Mouse (Mus musculus): ENCODE measurements around the gene Epha5.

Epha5 gene

DNA sequence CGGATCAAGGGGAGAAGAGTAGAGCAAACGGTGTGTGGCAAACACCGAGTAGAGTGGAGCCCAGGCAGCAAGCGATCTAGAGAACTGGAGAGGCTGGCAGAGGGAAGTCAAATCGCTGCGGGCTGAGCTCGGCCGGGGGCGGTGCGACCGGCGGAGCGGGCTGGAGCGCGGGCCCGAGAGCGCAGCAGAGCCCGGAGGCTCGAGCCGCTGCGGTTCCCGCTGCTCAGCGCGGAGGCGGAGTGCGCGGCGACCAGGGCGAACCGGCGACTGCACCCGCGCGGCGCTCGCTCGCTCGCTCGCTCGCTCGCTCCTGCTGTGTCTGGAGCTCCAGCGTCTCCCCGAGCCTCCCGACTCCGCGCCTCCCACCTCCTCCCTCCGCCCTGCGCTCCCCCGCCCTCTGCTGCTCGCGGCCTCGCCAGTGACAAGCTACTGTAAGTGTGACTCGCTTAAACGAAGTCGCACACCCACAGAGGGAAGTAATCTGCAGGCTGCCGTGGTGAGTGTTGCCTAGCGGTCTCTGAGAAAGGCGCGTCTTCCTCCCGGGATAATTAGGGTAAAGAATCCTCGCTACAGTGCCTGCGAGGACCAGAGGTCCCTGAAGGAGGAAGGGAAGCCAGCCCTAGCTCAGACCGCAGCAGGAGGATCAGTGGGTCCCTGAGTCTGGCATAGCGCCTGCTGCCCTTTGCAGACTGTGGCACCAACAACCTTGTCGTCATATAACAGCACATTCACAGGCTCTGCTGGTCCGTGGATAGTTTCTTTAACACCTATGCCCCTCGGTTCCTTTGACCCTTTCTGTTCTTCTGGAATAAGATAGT is at the start of gene Epha5:
Epha5 (minus strand) TSS at position 321 of the 818 bp plus-strand sequence.
- DNase-seq = peak; percentile 13

DNA sequence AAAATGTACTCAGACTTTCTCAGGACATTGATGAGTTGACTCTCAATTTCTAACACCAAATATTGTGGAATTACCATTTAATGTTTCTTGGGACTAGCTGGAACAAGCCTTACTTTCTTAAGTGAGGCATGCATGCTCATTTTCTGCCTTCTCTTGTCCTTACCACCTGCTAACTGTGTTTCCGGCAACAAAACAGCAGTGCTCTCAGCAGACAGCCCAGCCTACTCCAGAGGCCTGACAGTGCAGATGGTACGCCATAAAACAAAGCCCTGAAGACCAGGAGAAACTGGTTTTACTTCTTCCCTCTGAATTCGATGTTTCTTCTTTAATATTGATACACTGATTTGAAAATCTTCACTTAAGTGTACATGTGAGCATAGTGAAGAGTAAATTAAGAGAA is 39.0 kb upstream of the Epha5 start:
- no peak for DNase-seq

DNA sequence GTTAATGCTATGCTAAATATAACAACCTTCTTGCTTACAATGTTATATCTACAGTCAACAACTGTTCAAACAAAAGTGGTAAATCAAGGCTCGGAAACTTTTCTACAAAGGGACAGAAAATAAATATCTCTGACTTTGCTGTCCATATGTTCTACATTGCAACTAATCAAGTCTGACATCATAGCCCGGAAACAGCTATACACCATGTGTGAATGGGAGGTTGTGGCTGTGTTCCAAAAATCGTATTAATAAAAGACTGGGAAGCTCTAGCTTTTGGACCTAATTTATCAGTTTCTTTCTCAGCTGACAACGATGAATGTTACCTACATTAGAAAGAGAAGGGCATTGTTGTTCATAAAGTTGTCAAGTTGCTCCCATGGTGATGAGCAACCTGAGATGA is 37.5 kb upstream of the Epha5 start:
- no peak for DNase-seq

- DNase-seq = no peak
Measured at GRCm38 (mm10) chr5:84453839-84454238, 36.7 kb upstream of the Epha5 start.

- DNase-seq = no peak
Measured at GRCm38 (mm10) chr5:84440232-84440631, 23.1 kb upstream of the Epha5 start.

DNA sequence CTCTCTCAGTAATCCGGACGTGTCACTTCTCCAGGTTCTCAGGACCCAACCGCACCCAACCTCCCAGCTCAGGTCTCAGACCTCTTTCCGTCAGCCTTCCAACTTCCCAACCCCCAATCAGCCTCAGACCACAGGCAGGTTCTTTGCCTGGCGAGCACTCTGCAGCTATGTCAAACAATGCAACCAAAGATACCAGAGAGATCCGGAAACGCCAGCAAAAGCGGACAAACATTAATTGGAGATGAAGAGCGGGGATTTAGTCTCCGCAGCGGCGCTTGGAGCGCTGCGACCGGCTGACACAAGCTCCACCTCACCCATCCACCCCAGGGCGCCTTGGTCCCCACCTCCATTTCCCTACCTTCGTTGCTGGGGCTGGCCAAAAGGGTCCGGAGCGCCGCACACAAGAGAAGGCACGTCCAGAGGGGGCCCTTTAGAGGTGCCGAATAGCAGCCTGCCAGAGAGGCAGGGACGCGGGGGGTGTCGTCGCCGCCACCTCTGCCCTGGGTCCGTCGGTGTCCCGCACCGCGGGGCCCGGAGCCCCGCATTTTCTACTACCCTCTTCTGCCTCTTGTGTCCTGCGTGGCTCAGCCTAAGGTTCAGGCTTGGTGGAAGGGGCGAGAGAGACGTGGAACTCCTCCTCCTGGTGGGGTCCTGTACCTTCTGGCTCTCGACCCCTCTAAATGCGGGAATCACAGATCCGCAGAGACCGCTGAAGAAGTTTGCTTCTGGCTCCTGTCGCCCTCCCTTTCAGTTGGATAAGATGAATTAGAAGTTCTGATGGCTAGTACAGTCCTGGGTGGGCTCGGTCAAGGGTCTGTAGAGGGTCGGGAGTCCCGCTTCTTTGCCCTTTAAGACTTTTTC is 991 bp downstream of the Epha5 start:
- DNase-seq = no peak

DNA sequence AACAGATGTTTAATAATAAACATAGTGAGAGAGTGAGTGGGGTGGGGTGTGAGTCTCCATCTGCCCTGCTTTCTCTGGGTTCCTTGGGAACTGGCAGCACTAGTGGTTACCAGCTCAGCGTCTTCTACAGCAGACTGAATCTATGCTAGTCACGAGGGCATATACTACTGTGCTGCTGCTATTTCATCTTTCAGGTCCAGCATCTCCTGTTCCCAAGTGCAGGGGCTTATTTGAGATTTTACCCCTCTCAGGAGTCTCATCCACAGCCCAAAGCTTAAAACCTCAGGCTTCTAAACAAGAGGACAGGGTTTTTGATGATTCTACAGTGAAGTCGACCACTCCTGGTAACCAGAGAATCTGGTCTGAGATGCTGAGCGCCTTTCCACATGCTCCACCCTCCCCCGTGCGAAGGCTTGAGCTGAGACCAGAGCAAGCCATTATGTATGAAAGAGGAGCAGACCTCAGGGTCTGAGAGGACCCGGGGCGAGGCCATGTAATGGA is 2.2 kb downstream of the Epha5 start:
- DNase-seq = no peak

- DNase-seq = no peak
Measured at GRCm38 (mm10) chr5:84413026-84413425, 4.2 kb downstream of the Epha5 start.

GRCm38 (mm10) chr5:84408370-84408769 is 8.8 kb downstream of the Epha5 start:
- no peak for DNase-seq

DNA sequence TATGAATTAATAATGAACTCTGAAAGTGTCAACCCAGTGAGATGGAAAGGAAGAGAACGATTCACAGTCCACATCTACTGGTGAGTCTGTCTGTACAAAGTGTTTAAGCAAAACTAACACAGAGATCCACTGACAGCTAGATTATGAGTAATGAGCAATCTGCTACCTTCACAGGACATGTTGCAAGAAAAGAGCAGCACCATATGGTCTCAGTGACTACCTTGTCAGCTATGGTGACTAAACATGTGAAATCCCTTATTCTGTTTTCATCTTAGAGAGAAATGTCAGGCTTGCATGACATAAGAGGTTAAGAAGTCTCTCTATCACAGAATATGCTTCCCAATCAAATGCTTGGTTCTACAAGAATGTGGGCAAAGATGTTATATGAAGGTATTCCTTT is 20.1 kb downstream of the Epha5 start:
- DNase-seq = no peak

GRCm38 (mm10) chr5:84365334-84365733 is 51.8 kb downstream of the Epha5 start:
- no peak for DNase-seq

GRCm38 (mm10) chr5:84359430-84359829 is 57.8 kb downstream of the Epha5 start:
- no peak for DNase-seq

- no peak for DNase-seq
Measured at GRCm38 (mm10) chr5:84353069-84353468, 64.1 kb downstream of the Epha5 start.

GRCm38 (mm10) chr5:84346728-84347499 is 70.3 kb downstream of the Epha5 start:
- DNase-seq = no peak

GRCm38 (mm10) chr5:84335834-84336465 is 81.2 kb downstream of the Epha5 start:
- DNase-seq = no peak

GRCm38 (mm10) chr5:84334481-84334880 is 82.7 kb downstream of the Epha5 start:
- no peak for DNase-seq

DNA sequence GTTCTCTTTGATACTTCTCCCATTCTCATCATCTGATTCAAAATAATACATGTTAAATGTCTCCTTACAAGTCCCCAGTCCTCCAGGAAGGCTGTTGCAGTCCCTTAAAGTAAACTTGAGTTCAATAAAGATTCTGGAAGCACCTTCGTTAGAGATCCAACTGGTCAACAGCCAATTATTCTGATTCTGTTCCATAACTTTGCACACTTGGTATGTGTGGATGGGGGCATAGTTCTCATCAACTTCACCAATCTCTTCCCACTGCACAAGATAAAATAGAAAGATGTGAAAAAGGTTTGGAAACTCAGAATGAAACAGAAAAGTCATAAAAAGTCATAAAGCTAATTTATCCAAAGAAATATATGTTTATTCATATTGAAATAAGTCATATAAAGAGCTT is 85.6 kb downstream of the Epha5 start:
- no peak for DNase-seq

DNA sequence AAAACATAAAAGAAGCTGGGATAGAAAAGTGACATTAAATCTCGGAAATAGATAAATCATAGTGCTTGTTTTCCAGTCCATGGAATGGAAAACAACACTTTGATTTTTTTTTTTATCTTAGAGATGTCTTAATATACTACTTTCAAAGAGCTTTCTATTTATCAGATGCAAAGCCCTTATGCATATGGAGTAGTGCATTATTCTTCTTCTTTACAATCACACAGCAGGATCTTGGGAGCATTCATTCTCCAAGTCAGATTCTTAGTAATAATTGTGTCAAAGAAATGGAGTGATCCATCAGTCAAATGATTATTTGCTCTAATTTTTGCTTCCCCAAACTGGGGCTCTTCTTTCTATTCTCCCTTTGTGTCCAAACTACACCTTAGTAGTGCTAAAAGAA is 96.6 kb downstream of the Epha5 start:
- DNase-seq = no peak

GRCm38 (mm10) chr5:84320138-84320537 is 97.0 kb downstream of the Epha5 start:
- no peak for DNase-seq

GRCm38 (mm10) chr5:84318814-84319340 is 98.3 kb downstream of the Epha5 start:
- DNase-seq = no peak

- no peak for DNase-seq
Measured at GRCm38 (mm10) chr5:84317839-84318238, 99.3 kb downstream of the Epha5 start.

GRCm38 (mm10) chr5:84313619-84314018 is 103.6 kb downstream of the Epha5 start:
- no peak for DNase-seq

Measured in kidney, adult 11 months (tissue).